Mouse (Mus musculus): ENCODE results near the gene Asnsd1. TPM values are rescaled to one million over a fixed set of nuclear protein-coding genes. Genes with fewer than 3 reads are reported as not detected.
"Not testable (repeated sequence)": the region's sequence is repeated elsewhere in the genome, so short reads cannot be mapped to it uniquely, and the experiment has no call there.

Asnsd1 gene
- 10 to 100 TPM; 61.6 to 65.3 TPM for total RNA-seq (2021)
- long read RNA-seq, experiment 1, transcript Asnsd1-201 (6 exons, 2,442 nt): major isoform, 52 of 57 reads
- long read RNA-seq, experiment 1, partial matches to known transcripts: 2 of 57 reads
- long read RNA-seq, experiment 1, other reads (novel, unspliced or antisense): 2 of 57 reads
- long read RNA-seq, experiment 2, transcript Asnsd1-201 (6 exons, 2,442 nt): major isoform, 31 of 32 reads
- long read RNA-seq, experiment 2, partial matches to known transcripts: 0 of 32 reads
- long read RNA-seq, experiment 2, other reads (novel, unspliced or antisense): 1 of 32 reads

DNA sequence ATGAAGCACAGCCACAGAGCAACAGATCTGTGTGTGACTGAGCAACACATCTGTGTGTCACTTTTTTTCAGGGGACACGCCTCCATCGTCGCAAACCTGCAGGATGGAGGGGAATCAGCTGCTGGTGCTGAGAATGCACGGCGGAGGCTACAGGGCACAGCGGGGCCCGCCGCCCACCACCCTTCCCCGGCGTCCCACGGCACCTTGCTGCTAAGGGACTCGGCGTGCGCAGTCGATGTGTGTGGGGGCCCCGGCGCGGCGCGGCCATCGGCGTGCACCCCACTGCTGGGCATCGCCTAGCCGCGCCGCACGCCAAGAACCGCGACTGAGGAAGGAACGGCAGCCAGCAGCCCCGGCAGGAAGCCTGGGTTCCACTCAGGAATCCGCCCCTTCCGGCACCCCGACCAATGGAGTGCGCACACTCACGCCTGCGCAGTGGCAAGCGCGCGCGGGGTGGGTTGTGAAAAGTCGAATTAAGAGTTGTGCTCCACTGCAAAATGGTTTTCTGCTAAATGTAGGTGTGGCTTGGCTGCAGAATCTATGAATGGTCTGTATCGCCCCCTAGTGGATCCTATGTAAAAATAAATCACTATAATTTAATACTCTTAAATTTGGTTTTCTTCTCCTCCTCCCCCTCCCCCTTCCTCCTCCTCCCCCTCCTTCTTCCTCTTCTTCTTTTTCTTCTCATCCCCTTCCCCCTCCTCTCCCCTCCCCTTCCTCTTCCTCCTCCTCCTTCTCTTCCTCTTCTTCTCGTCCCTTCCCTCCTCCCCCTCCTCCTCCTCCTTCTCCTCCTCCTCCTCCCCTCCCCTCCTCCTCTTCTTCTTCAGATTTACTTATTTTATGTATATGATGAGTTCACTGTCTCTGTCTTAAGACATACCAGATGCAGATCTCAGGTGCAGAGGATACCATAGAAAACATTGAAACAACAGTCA lies at the start of gene Asnsd1, which contains the start of the genes Asdurf and Gm28551:
Gene Asnsd1 (minus strand): TSS at position 426 of the 935 bp plus-strand sequence.
Gene Asdurf (minus strand): TSS at position 293 of the 935 bp plus-strand sequence.
Gene Gm28551 (minus strand): TSS at position 341 of the 935 bp plus-strand sequence.
- peak; percentile 98 to 100 for DNase-seq

GRCm38 (mm10) chr1:53393936-53394760 lies 41.6 kb upstream of the Asnsd1 start:
- DNase-seq: peak; percentile 8 to 15

DNA sequence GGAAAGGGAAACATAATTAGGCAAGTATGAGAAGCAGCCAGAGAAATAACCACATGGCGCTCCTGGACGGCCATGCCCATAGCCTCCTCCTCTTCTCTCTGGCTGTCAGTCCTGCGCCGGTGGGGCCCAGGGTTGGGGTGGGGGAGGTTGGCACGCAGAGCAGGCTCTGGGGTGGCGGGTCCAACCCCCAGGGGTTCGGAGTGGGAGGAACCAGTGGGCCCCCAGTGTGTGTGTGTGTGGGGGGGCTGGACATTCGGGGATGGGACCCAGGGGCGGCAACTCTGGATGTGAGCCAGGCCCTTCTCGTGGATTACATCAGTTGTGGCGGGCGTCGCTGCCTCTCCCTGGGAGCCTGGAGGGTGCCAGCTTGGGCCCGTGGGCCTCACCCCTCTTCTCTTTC lies 36.2 kb upstream of the Asnsd1 start:
- DNase-seq: no peak

GRCm38 (mm10) chr1:53384085-53384688 lies 31.6 kb upstream of the Asnsd1 start:
- DNase-seq: no peak

DNA sequence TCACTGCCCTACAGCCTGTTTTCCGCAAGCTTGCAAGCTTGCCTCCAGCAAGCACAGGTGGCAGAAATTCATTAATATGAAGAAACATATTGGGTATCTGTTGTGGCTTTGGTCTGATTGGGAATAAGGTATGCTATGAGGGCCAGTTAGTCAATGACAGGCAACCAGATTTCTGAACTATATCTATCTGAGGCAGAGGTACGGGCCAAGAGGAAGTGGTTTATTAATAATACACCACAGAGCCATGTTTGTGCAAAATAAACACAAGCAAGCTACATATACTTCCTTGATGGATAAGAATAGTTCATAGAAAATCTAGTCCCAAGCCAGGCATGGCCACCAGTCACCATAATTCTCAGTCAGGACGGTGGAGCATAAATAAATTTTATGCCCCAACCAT lies 25.2 kb upstream of the Asnsd1 start:
- no peak for DNase-seq

- not testable (repeated sequence) for DNase-seq
These were observed 23.4 kb upstream of the Asnsd1 start for GRCm38 (mm10) chr1:53375965-53376364.

DNA sequence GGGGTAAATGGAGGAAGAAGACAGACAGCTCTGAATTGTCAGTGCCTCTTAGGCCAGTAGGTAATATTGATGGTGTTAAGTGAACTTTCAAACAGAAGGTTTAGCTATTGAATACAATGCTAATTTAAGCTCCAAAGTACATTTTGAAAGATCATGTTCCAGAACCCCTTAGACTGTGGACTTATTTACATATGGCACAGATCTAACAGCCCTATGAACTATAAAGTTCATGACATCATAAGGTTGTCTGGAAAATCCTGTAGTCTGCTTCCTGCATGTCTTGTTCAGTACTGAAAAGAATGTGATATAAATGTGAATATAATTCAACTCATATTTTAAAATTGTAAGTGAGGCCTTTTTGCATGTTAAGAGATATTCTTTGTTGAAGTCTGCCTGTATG lies 6.4 kb upstream of the Asnsd1 start:
- no peak for DNase-seq

- no peak for DNase-seq
These were observed 11.5 kb downstream of the Asnsd1 start for GRCm38 (mm10) chr1:53341071-53341470.

DNA sequence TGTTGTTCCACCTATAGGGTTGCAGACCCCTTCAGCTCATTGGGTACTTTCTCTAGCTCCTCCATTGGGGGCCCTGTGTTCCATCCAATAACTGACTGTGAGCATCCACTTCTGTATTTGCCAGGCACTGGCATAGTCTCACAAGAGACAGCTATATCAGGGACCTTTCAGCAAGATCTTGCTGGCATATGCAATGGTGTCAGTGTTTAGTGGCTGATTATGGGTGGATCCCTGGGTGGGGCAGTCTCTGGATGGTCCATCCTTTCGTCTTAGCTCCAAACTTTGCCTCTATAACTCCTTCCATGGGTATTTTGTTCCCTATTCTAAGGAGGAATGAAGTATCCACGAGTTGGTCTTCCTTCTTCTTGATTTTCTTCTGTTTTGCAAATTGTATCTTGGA lies 15.1 kb downstream of the Asnsd1 start:
- DNase-seq: not testable (repeated sequence)

GRCm38 (mm10) chr1:53335465-53335864 lies 17.1 kb downstream of the Asnsd1 start:
- no peak for DNase-seq

DNA sequence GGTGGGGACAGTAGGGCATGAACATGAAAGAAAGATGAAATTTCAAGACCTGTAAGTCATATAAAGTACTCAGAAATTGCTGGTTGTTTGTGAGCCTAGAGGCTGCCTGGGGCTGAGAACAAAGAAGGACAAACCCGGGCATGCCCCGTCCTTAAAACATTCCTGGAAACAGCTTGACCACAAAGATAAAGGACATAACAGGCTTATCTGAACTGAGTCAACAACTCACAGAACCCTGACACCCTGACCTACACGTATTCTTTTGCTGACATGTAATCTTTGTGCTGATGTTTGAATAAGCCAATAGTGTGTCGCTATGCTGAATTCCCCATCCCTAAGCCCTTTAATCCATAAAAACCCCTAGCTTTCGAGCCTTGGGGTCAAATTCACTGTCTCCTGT lies 19.0 kb downstream of the Asnsd1 start:
- DNase-seq: not testable (repeated sequence)

DNA sequence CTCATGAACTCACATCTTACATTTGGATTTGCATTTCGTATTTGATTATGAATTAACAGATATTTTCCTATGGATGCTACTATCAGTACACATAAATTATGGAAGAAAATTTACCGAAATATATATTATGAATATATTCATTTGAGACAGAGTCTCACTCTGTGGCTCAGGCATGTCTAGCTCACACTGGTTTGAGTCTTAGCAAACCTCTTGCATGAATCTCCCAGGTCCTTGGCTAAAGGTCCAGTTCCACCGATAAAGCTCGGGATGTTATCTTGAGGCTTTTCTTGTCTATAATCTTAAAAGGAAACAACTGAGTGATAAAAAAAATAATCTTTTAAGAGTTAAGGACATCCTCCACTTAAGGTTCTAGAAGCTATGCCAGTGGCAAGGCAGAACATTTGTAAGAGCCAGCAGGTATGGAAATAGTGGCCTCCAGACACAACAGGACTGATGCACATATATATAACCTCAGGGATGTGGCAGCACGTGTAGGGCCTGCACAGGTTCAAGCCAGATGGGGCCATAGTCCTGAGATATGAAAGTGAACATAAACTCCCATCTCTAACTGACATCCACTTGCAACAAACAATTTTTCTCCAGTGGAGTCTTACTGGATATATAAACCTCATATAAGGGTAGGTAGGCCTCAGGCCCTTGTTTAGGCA lies 27.6 kb downstream of the Asnsd1 start:
- DNase-seq: no peak

GRCm38 (mm10) chr1:53324277-53324676 lies 28.3 kb downstream of the Asnsd1 start:
- DNase-seq: no peak

- no peak for DNase-seq
These were observed 29.3 kb downstream of the Asnsd1 start for GRCm38 (mm10) chr1:53323254-53323653.

- DNase-seq: no peak
These were observed 30.7 kb downstream of the Asnsd1 start for GRCm38 (mm10) chr1:53321662-53322344.

- DNase-seq: peak; percentile 90 to 92
These were observed 39.3 kb downstream of the Asnsd1 start, which contains the start of gene Osgepl1 for GRCm38 (mm10) chr1:53312989-53313967. TSS of gene Osgepl1 (plus strand) at chr1:53313624.

GRCm38 (mm10) chr1:53300506-53300905 lies 52.0 kb downstream of the Asnsd1 start:
- no peak for DNase-seq

GRCm38 (mm10) chr1:53296581-53297383 lies 55.8 kb downstream of the Asnsd1 start, which contains the start of the genes Pms1, Ormdl1 and Gm28778:
TSS of gene Pms1 (minus strand) at chr1:53297018.
TSS of gene Ormdl1 (plus strand) at chr1:53297095.
TSS of gene Gm28778 (plus strand) at chr1:53297111.
- DNase-seq: peak; percentile 97 to 98
